Mouse (Mus musculus) liver, adult 2 months (tissue): ENCODE data around the gene Frrs1l.
A peak's percentile ranks its signal among the peaks of the same experiment; 100 is the strongest.

Experiments used
- CTCF ChIP-seq: fragments of 200-500 bp; IDR thresholded peaks from 2 replicates; pipeline ENCODE4 v1.5.1; 2011; ENCODE audit warnings: low read depth, low read length, control low read depth
- POLR2A ChIP-seq: fragments of 200-500 bp; IDR thresholded peaks from 2 replicates; pipeline ENCODE4 v1.6.1; 2011; ENCODE audit warnings: low read length, control low read depth; ENCODE audit not compliant: insufficient read depth; ENCODE audit errors: extremely low read depth

GRCm38 (mm10) chr4:57034169-57034568 lies 44.0 kb upstream of the Frrs1l start:
- TF ChIP-seq CTCF (peak; percentile 42), POLR2A (no peak)
